Mouse (Mus musculus) stomach, postnatal 0 days (tissue): ENCODE data around the gene Enam. TPM values are rescaled to one million over a fixed set of nuclear protein-coding genes. Genes with fewer than 3 reads are reported as not detected.

Experiments used
- ATAC-seq: fragments of 200-750 bp; cut with Nextera tagmentation; 2 replicates; pipeline ENCODE4 v1.8.0; 2017; ENCODE audit not compliant: low FRiP score, low TSS enrichment
- DNase-seq: peaks from one replicate; pipeline ENCODE4 v3.0.0-alpha.2; 2016; ENCODE audit warnings: low spot score
- H3K27ac ChIP-seq: fragments of 300-500 bp; sonication (generic); replicated peaks from 2 replicates; pipeline ENCODE4 v1.5.1; 2014; ENCODE audit warnings: mild to moderate bottlenecking, control low read depth
- H3K27me3 ChIP-seq: fragments of 300-500 bp; sonication (generic); 2 replicates; pipeline ENCODE4 v1.6.1; 2014; ENCODE audit warnings: low read length; ENCODE audit not compliant: control insufficient read depth, insufficient read depth
- H3K36me3 ChIP-seq: fragments of 300-500 bp; sonication (generic); 2 replicates; pipeline ENCODE4 v1.6.1; 2014; ENCODE audit warnings: low read length, mixed read lengths; ENCODE audit not compliant: control insufficient read depth, insufficient read depth
- H3K4me1 ChIP-seq: fragments of 300-500 bp; sonication (generic); replicated peaks from 2 replicates; pipeline ENCODE4 v1.6.1; 2014; ENCODE audit warnings: antibody characterized with exemption; ENCODE audit not compliant: control insufficient read depth, insufficient read depth
- H3K4me2 ChIP-seq: fragments of 300-500 bp; sonication (generic); replicated peaks from 2 replicates; pipeline ENCODE4 v1.6.1; 2014; ENCODE audit warnings: low read depth, mild to moderate bottlenecking, control low read depth, moderate library complexity
- H3K4me3 ChIP-seq: fragments of 300-500 bp; sonication (generic); 2 replicates; pipeline ENCODE4 v1.5.1; 2014; ENCODE audit warnings: low read depth, low read length, control low read depth
- H3K9ac ChIP-seq: fragments of 300-500 bp; sonication (generic); 2 replicates; pipeline ENCODE4 v1.6.1; 2014; ENCODE audit warnings: mild to moderate bottlenecking, low read length, control low read depth, mixed read lengths
- H3K9me3 ChIP-seq: fragments of 300-500 bp; sonication (generic); 2 replicates; pipeline ENCODE4 v1.6.1; 2016; ENCODE audit warnings: low read length; ENCODE audit not compliant: control insufficient read depth
- CTCF ChIP-seq: IDR thresholded peaks from 2 replicates; pipeline ENCODE4 v1.5.1; 2016; ENCODE audit warnings: antibody characterized with exemption, low read depth, mild to moderate bottlenecking, moderate library complexity
- EP300 ChIP-seq: optimal IDR thresholded peaks from 2 replicates; pipeline ENCODE3; 2016; ENCODE audit warnings: antibody characterized with exemption
- WGBS: fragments of 180-500 bp; shearing (Covaris S2); extraction: QIAGEN DNeasy Blood & Tissue Kit; methylation state at CpG from one replicate; pipeline ENCODE4 v1.1.7; 2014; 5-methylcytosine and 5-hydroxymethylcytosine counted together
- polyA plus RNA-seq: library from polyadenylated mRNA; unstranded; fragments of >200 nt; fragmentation: Nextera tagmentation; extraction: Ambion mirVana; gene quantifications from 2 replicates; pipeline ENCODE4 v1.2.1, GENCODE M21; 2015

The Enam gene
- polyA plus RNA-seq, 1 experiment from 2014 or later, result not detected

DNA sequence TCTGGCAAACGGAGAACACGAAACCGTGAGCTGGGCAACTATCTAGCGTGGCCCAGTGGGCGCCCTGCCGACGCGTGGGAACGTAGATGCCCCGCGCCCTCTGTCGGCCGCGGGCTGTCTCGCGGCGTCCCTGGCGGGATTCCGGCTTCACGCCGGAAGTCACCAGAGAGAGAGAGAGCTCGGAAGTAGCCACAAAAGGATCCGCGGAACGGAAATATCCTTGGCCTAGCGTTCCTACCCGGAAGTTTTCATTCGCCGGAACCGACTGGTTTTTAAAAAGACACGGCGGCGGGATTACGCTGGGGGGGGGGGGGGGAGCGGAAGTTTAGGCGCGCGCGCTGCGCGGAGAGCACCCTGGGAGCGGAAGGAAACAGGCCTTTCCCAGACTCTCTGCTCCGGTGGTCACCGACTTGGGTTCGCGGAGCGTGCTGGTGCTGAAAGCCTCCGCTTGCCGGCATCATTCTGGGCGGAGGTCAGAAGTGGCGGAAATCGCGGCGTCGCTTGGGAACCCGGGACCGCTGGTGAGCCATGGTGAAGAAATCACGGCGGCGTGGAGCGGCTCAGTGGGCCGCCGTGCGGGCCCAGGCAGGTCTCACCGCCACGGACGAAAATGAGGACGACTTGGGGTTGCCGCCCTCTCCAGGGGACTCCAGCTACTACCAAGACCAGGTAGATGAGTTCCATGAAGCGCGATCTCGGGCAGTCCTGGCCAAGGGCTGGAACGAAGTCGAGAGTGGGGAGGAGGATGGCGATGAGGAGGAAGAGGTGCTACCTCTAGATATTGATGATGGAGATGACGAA lies 66.5 kb downstream of the Enam start, which contains the start of gene Utp3:
Gene Utp3, plus strand, starts transcription at position 377 of the 801 bp plus-strand sequence.
- under 1% methylated on average over 68 of the region's 76 CpGs for WGBS
- Histone ChIP-seq H3K4me1 (peaks cover 7% of the 10 kb centered on the region; the same call in 1 of the 2 replicates), H3K9ac (peak within 1 kb of the TSS; percentile 89), H3K4me2 (peak within 1 kb of the TSS; percentile 68), H3K27me3 (no peaks in the 10 kb centered on the region), H3K27ac (peak within 1 kb of the TSS; percentile 94), H3K36me3 (no peaks in the 10 kb centered on the region), H3K4me3 (peak within 1 kb of the TSS; percentile 81), H3K9me3 (no peaks in the 10 kb centered on the region)
- TF ChIP-seq EP300 (peak; percentile 80), CTCF (peak; percentile 91)
- peak; percentile 97 for ATAC-seq
- peak; percentile 98 for DNase-seq

Other genes starting within 250 kb of the Enam start
- not detected in 2 replicates for gene Gm7714, start 219.1 kb upstream of the Enam start, polyA plus RNA-seq
- not detected in 2 replicates for gene Prol1, start 170.7 kb upstream of the Enam start, polyA plus RNA-seq
- not detected in 2 replicates for gene Amtn, start 111.9 kb upstream of the Enam start, polyA plus RNA-seq
- not detected in 2 replicates for gene Ambn, start 32.0 kb upstream of the Enam start, polyA plus RNA-seq
- gene Jchain, start 39.9 kb downstream of the Enam start, polyA plus RNA-seq, result 0.08 TPM in 1 of 2 replicates, not detected in the other
- 34.5 and 34.9 TPM in 2 replicates for gene Utp3, start 66.5 kb downstream of the Enam start, polyA plus RNA-seq
- 9.8 and 10.3 TPM in 2 replicates for gene Rufy3, start 77.1 kb downstream of the Enam start, polyA plus RNA-seq
- gene Grsf1, start 188.2 kb downstream of the Enam start, polyA plus RNA-seq, result 32.8 and 35.1 TPM in 2 replicates
- gene Mob1b, start 232.9 kb downstream of the Enam start, polyA plus RNA-seq, result 7.9 and 10.1 TPM in 2 replicates